Mouse (Mus musculus): Measurements from ENCODE around the gene Rora. TPM values are rescaled to one million over a fixed set of nuclear protein-coding genes. Genes with fewer than 3 reads are reported as not detected.
A peak's percentile ranks its signal among the peaks of the same experiment; 100 is the strongest.

Gene Rora
- polyA plus RNA-seq, 2 experiments = 4.5 to 10.1 TPM

GRCm38 (mm10) chr9:69381741-69382140, 728.2 kb downstream of the Rora start:
- ATAC-seq (ENCODE audit: low FRiP score, low read depth) (no peak), DNase-seq (ENCODE audit: low spot score) (no peak)
- Histone ChIP-seq H3K9me3 (ENCODE audit: control insufficient read depth, low read length) (no peaks in the 10 kb centered on the region), H3K4me1 (ENCODE audit: control insufficient read depth, insufficient read depth, low read length) (peaks cover 6% of the 10 kb centered on the region), H3K4me2 (replicated peaks; ENCODE audit: low read depth, low read length, severe bottlenecking) (no peak overlapping the region), H3K36me3 (ENCODE audit: control insufficient read depth, insufficient read depth, low read length) (peaks cover 3% of the 10 kb centered on the region; the same call in 1 of the 2 replicates), H3K9ac (ENCODE audit: low read depth, low read length, severe bottlenecking) (no peak overlapping the region), H3K4me3 (replicated peaks; ENCODE audit: low read length) (no peak overlapping the region), H3K27me3 (ENCODE audit: control insufficient read depth, insufficient read depth, low read length) (no peaks in the 10 kb centered on the region), H3K27ac (replicated peaks; ENCODE audit: low read depth, low read length) (no peak overlapping the region)
- 54% methylated on average over 7 of the region's 7 CpGs for WGBS
- no peak for TF ChIP-seq POLR2A (IDR thresholded peaks at IDR 0.05; ENCODE audit: borderline replicate concordance, extremely low read depth, insufficient read depth, insufficient read length)

- H3K9me3 ChIP-seq (ENCODE audit: control insufficient read depth, low read length) = no peaks in the 10 kb centered on the region
- no peak overlapping the region for H3K4me2 ChIP-seq (replicated peaks; ENCODE audit: low read depth, low read length, severe bottlenecking)
- ATAC-seq (ENCODE audit: low FRiP score, low read depth) (no peak), DNase-seq (ENCODE audit: low spot score) (no peak)
- H3K4me1 ChIP-seq (ENCODE audit: control insufficient read depth, insufficient read depth, low read length) = peaks cover 6% of the 10 kb centered on the region
- H3K27me3 ChIP-seq (ENCODE audit: control insufficient read depth, insufficient read depth, low read length) = no peaks in the 10 kb centered on the region
- no peak overlapping the region for H3K9ac ChIP-seq (ENCODE audit: low read depth, low read length, severe bottlenecking)
- no peak overlapping the region for H3K4me3 ChIP-seq (replicated peaks; ENCODE audit: low read length)
- no peak overlapping the region for H3K27ac ChIP-seq (replicated peaks; ENCODE audit: low read depth, low read length)
- H3K36me3 ChIP-seq (ENCODE audit: control insufficient read depth, insufficient read depth, low read length) = no peaks in the 10 kb centered on the region
- no peak for TF ChIP-seq POLR2A (IDR thresholded peaks at IDR 0.05; ENCODE audit: borderline replicate concordance, extremely low read depth, insufficient read depth, insufficient read length)
- WGBS = 81% methylated on average over 17 of the region's 17 CpGs
These were observed 730.9 kb downstream of the Rora start for GRCm38 (mm10) chr9:69384475-69384874.

GRCm38 (mm10) chr9:69384905-69385304, 731.3 kb downstream of the Rora start:
- H3K4me1 ChIP-seq (ENCODE audit: control insufficient read depth, insufficient read depth, low read length) = peaks cover 6% of the 10 kb centered on the region
- WGBS = 33% methylated on average over 1 of the region's 1 CpGs

GRCm38 (mm10) chr9:69387296-69387695, 733.7 kb downstream of the Rora start:
- 88% methylated on average over 4 of the region's 4 CpGs for WGBS
- DNase-seq (ENCODE audit: low spot score) (no peak), ATAC-seq (ENCODE audit: low FRiP score, low read depth) (no peak)
- Histone ChIP-seq H3K9ac (ENCODE audit: low read depth, low read length, severe bottlenecking) (no peak overlapping the region), H3K4me1 (ENCODE audit: control insufficient read depth, insufficient read depth, low read length) (peaks cover 6% of the 10 kb centered on the region), H3K4me3 (replicated peaks; ENCODE audit: low read length) (no peak overlapping the region), H3K36me3 (ENCODE audit: control insufficient read depth, insufficient read depth, low read length) (no peaks in the 10 kb centered on the region), H3K4me2 (replicated peaks; ENCODE audit: low read depth, low read length, severe bottlenecking) (no peak overlapping the region), H3K9me3 (ENCODE audit: control insufficient read depth, low read length) (no peaks in the 10 kb centered on the region), H3K27me3 (ENCODE audit: control insufficient read depth, insufficient read depth, low read length) (no peaks in the 10 kb centered on the region), H3K27ac (replicated peaks; ENCODE audit: low read depth, low read length) (no peak overlapping the region)
- TF ChIP-seq POLR2A (IDR thresholded peaks at IDR 0.05; ENCODE audit: borderline replicate concordance, extremely low read depth, insufficient read depth, insufficient read length) = no peak

More at GRCm38 (mm10) chr9:69384905-69385304, 731.3 kb downstream of the Rora start:
- no peak for TF ChIP-seq POLR2A (IDR thresholded peaks at IDR 0.05; ENCODE audit: borderline replicate concordance, extremely low read depth, insufficient read depth, insufficient read length)
- ATAC-seq (ENCODE audit: low FRiP score, low read depth) (no peak), DNase-seq (ENCODE audit: low spot score) (peak; percentile 15)
- H3K9me3 ChIP-seq (ENCODE audit: control insufficient read depth, low read length) = no peaks in the 10 kb centered on the region
- no peaks in the 10 kb centered on the region for H3K27me3 ChIP-seq (ENCODE audit: control insufficient read depth, insufficient read depth, low read length)
- H3K4me3 ChIP-seq (replicated peaks; ENCODE audit: low read length) = no peak overlapping the region
- no peaks in the 10 kb centered on the region for H3K36me3 ChIP-seq (ENCODE audit: control insufficient read depth, insufficient read depth, low read length)
- no peak overlapping the region for H3K27ac ChIP-seq (replicated peaks; ENCODE audit: low read depth, low read length)
- H3K4me2 ChIP-seq (replicated peaks; ENCODE audit: low read depth, low read length, severe bottlenecking) = no peak overlapping the region
- H3K9ac ChIP-seq (ENCODE audit: low read depth, low read length, severe bottlenecking) = no peak overlapping the region

- Histone ChIP-seq H3K36me3 (ENCODE audit: control insufficient read depth, insufficient read depth, low read length) (no peaks in the 10 kb centered on the region), H3K27ac (replicated peaks; ENCODE audit: low read depth, low read length) (no peak overlapping the region), H3K27me3 (ENCODE audit: control insufficient read depth, insufficient read depth, low read length) (no peaks in the 10 kb centered on the region), H3K4me2 (replicated peaks; ENCODE audit: low read depth, low read length, severe bottlenecking) (no peak overlapping the region), H3K9me3 (ENCODE audit: control insufficient read depth, low read length) (no peaks in the 10 kb centered on the region), H3K4me1 (ENCODE audit: control insufficient read depth, insufficient read depth, low read length) (no peaks in the 10 kb centered on the region), H3K4me3 (replicated peaks; ENCODE audit: low read length) (no peak overlapping the region), H3K9ac (ENCODE audit: low read depth, low read length, severe bottlenecking) (no peak overlapping the region)
- ATAC-seq (ENCODE audit: low FRiP score, low read depth) = no peak
- no peak for DNase-seq (ENCODE audit: low spot score)
- WGBS = 63% methylated on average over 4 of the region's 4 CpGs
- no peak for TF ChIP-seq POLR2A (IDR thresholded peaks at IDR 0.05; ENCODE audit: borderline replicate concordance, extremely low read depth, insufficient read depth, insufficient read length)
These were observed 737.0 kb downstream of the Rora start for GRCm38 (mm10) chr9:69390631-69391030.

GRCm38 (mm10) chr9:69394234-69394633, 740.6 kb downstream of the Rora start:
- DNase-seq (ENCODE audit: low spot score) = no peak

More at GRCm38 (mm10) chr9:69394234-69394633, 740.6 kb downstream of the Rora start:
- Histone ChIP-seq H3K4me3 (replicated peaks; ENCODE audit: low read length) (no peak overlapping the region), H3K4me2 (replicated peaks; ENCODE audit: low read depth, low read length, severe bottlenecking) (no peak overlapping the region), H3K27ac (replicated peaks; ENCODE audit: low read depth, low read length) (no peak overlapping the region), H3K9ac (ENCODE audit: low read depth, low read length, severe bottlenecking) (no peak overlapping the region), H3K36me3 (ENCODE audit: control insufficient read depth, insufficient read depth, low read length) (no peaks in the 10 kb centered on the region), H3K9me3 (ENCODE audit: control insufficient read depth, low read length) (no peaks in the 10 kb centered on the region), H3K27me3 (ENCODE audit: control insufficient read depth, insufficient read depth, low read length) (no peaks in the 10 kb centered on the region), H3K4me1 (ENCODE audit: control insufficient read depth, insufficient read depth, low read length) (peaks cover 5% of the 10 kb centered on the region)
- TF ChIP-seq POLR2A (IDR thresholded peaks at IDR 0.05; ENCODE audit: borderline replicate concordance, extremely low read depth, insufficient read depth, insufficient read length) = no peak
- 81% methylated on average over 5 of the region's 5 CpGs for WGBS
- ATAC-seq (ENCODE audit: low FRiP score, low read depth) = no peak
